Mouse (Mus musculus): ENCODE measurements at regions not wholly inside any gene's neighbourhood (a gene's known extent, or its start where the extent isn't known, plus 50 kb on each side); places are given as distances from the start of the nearest gene placed in this dataset.

GRCm38 (mm10) chr8:49445444-49445843 lies 601.7 kb upstream of the Tenm3 start:
- TF ChIP-seq CTCF (conservative IDR thresholded peaks at IDR 0.05; ENCODE audit: insufficient read depth, insufficient read length, low read depth, low read length) (no peak), POLR2A (IDR thresholded peaks at IDR 0.05; ENCODE audit: low read depth, low read length) (no peak)

Measured in kidney, adult 2 months (tissue).